Mouse (Mus musculus): ENCODE measurements around the gene Sec14l4.

The Sec14l4 gene

DNA sequence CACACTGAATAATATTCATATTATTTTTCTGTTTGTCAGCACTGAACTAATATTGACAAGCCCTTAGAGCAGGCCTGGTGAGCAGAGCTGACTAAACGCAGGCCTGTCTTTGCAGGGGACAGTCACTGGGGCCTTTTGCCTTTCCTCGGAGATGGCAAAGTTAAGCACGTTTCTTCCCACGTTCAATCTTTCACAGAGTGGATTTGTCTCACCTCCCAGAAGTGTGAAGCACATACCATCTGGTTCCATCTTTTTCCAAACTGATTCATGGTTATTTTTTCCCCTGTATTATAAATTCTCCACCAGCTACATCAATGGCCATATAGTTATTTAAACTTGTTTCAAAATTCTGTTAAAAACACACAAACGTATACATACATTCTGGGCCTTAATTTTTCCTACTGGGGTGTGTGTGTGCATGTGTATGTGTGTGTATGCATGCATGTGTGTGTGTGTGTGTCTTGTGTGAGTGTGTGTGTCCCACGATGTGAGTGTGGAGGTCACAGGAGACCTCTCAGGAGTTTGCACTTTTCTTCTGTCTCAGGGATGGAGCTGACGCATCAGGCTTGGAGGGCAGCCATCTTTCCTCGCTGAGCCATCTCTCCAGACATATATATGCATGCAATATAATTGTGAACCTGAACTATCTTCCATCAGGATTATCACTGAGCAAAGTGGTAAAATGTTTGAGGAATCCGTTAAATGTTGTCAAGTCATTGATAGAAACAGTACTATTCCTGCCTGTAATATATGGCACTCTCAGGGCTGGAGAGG lies 3.5 kb upstream of the Sec14l4 start:
- no peak for DNase-seq

DNA sequence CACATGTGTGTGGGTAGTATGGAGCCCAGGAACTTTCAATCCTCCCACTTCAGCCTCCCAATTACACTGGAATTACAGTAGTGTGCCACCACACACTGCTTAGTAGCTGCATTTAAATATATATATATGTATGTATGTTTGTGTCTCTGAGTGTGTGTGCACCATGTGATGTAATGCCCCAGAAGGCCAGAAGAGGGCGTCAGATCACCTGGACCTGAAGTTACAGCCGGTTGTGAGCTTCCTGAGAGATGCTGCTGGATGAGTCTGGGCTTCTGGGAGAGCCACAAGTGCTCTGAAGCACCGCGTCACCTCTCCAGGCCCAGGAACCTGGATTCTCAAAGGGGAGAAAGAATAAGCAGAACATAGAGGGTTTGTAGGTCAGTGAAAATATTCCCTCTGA lies 1.9 kb upstream of the Sec14l4 start:
- no peak for DNase-seq

DNA sequence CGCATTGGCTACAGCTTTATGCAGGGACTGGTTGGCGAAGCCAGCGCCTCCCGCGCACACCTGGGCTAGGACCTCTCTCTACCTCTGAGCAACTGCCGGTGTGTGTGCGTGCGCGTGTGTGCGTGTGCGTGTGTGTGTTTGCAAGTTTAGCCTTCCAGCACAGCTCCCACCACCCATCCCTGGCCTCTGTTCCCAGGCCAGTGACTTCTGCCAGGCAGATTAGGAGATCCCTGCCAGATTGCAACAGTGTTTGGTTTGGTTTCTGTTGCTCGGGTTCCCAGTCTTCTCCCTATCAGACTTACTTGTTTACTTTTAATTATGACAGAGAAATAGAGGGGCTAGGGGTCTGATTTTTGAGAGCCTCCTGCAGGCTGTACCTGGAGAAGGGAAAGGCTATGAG lies 699 bp downstream of the Sec14l4 start:
- no peak for DNase-seq

DNA sequence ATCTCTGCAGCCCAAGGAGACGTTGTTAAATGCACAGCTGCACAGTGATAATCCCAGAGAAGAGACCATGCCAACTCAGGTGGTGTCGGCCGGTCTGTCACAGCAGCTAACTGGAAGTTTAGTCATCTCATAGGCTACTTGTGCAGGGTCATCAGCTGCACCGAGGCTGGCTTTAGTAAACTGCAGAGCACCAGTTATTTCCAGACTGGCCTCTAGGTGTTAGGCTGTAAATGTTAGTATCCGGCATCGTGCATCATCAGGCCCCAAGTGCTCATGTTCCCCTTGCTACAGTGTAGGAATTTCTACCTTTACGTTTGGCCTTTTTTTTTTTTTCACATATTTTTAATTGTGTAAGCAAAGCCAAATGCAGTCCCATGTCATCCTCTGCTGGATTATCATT lies 2.2 kb downstream of the Sec14l4 start:
- DNase-seq, result no peak

DNA sequence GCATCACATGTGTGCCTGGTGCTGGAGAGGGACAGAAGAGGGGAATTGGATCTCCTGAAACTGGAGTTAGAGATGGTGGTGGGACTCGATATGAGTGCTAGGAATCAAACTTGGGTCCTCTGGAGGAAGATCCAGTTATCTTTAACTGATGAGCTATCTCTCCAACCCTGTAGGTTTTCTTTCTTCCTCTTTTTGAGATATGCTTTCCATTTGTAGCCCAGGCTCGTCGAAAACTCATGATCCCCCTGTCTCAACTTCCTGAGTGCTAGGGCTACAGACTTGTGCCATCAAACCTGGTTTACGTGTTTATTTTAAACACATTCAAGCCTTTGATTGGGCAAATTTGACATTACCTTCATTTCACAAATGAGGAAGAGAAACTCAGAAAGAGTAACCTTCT lies 2.9 kb downstream of the Sec14l4 start:
- DNase-seq, result no peak

DNA sequence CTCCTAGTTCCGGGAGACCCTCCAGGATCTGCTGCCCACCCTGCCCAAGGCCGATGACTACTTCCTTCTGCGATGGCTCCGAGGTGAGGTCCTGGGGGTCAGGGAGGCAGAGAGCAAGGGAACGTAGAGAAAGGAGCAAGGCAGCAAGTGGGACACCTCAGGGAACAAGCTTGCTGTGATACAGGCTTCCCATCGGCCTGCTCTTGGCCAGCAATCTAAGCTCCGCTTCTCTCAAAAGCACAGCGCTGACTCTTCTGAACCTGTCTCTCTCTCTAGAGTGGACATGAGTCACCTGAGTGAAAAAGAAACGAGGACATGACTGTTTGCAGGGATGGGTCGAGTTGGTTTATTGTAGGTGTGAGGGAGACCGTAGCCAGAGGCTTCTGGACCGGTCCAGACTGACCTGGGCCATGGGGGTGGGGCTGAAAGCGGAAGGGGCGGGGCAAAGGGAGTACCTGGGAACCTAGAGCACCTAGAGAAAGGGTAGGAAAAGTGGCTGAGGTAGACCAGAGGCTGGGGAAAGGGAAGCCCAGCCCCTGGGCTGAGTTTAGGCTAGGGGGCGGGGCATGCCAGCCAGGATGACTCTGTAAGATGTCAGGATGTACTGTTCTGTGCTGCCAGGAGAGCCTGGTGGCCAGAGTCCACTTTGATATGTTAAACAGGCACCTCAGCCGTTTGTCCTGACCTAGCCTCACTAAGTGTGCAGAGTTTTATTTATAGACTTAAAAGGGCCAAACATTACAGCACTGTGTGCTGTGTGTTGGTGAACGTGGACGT lies 4.0 kb downstream of the Sec14l4 start:
- DNase-seq, result no peak

DNA sequence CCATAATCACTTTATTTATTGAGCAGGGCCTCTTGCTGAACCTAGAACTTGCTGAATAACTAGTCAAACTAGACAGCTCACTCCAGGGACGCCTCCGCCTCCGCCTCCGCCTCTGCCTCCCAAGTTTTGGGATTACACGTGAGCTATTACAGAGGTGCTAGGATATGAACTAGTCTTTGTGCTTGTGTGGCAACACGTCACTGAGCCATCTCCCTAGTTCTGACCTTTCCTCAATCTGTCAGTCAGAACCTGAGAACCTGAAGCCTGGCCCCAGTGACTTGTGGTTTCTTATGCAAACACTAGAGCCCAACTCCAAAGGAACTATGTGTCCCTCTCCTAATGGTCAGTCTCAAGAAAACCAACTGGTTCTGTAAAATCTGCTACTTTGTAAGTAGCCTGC lies 4.7 kb downstream of the Sec14l4 start:
- DNase-seq, result no peak

DNA sequence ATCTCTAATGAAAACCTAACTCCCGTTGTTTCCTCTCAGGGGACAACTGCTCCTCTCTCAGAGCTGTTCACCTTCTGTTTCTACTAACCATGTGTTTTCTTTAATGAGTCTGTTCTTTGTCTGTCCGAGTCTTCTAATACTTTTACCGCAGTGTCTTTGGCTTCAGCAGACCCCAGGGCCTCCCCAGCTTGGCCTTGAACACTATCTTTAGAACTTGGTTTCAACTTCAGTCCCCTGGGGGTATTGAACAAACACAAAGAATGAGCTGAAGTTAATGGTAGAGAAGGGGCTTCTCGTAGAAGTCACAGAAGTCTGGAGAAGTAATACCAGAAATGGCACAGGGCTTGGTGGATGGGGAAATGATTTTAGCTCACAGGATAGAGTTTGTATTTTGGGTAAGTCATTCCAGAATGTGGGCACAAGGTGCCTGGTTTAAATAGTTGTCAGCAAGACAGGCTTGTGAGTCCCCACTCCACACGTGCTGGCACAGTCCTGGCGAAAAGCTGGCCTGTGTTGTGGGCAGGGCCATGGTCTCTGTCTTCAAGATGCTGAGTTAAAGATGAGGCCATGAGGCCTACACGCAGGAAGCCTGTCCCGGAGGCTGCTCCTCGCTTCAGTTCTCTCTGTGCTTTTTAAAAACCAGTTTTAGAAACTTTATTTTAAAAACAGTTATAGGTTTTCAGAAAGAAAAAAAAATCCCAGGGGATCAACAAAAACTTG lies 5.3 kb downstream of the Sec14l4 start:
- no peak for DNase-seq

DNA sequence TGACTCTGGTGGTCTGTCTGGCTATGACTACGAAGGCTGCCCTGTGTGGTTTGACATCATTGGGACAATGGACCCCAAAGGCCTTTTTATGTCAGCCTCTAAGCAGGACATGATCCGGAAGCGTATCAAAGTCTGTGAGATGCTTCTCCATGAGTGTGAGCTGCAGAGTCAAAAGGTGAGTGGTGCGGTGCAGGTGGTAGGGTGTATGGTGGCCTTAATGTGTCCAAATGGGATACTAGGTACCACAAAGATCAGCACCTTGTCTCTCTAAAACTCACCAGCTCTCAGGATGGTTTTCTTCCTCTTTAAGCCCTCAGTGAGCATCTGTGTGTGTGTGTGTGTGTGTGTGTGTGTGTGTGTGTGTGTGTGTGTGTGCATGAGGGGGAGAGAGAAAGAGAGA lies 8.7 kb downstream of the Sec14l4 start:
- DNase-seq, result no peak

DNA sequence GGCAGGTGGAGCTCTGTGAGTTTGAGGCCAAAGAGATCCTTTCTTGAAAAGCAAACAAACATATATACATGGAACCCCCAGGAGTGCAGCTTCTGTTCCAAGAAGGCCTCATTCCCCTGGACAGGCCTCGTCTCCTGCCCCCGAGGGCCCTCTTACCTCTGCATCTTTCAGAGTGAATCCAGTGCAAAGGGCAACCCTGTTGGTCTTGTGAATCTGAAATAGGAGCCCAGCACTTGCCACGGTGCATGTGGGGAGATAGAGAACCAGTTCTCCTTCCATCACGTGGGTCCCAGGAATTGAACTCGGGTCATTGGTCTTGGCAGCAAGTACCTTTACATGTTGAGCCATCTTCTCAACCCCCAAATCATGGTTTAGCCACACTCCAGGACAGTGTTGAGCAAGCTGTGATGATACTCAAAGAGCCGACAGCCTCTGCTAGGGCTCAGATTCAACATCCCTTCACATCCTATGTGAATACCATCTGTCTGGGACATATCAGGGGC lies 9.9 kb downstream of the Sec14l4 start:
- DNase-seq, result no peak

DNA sequence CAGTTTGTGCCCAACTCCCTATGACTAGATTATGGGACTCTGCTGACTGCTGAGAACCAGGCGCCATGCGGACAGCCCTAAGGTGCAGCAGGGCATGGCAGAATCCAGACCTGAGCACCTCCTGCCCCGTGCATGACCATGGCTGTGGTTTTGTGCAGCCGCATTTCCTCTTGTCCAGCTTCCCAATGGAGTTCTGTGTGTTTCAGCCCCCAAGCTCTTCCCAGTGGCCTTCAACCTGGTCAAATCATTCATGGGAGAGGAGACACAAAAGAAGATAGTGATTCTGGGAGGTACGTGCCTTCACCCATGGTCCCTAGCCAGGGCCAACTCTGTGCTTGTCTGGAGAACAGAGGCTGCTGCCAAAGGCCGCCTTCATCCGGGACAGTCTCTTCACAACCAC lies 11.8 kb downstream of the Sec14l4 start:
- no peak for DNase-seq

DNA sequence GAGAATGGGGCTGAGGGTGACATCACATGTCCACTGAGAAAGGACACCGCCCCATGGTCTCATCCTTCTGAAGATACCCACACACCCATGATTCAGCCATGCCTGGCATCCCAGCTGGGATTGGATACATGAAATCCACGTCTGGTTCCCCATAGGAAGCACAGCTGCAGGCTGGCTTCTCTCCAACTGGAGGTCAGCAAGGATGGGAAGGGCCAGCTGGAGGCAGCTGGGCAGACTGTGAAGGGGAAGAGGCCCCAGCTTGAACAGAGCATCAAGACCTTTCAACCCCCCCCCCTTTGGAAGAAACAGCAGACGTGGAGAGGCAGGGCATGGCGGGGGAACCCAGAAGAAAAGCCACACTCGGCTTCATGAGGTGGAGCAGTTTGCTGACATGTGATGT lies 15.3 kb downstream of the Sec14l4 start:
- DNase-seq, result no peak

DNA sequence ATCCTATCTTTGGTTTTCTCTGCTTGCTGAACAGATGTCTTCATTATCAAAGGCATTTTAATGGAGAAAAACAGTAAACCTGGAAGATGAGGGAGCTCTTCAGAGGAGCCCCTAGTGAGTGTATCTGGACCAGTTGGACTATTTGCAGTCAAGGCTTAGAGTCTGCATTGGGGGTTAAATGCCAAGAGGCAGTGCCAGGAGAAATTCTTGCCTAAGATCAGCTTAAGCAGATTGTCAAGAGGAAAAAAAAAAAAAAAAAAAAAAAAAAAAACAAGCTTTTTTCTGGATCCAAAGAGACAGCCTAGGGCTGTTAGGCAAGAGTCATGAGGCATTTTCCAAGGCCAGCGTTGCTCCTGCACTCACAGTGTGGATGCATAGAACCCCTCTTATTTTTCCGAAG lies 16.5 kb downstream of the Sec14l4 start:
- DNase-seq, result no peak

DNA sequence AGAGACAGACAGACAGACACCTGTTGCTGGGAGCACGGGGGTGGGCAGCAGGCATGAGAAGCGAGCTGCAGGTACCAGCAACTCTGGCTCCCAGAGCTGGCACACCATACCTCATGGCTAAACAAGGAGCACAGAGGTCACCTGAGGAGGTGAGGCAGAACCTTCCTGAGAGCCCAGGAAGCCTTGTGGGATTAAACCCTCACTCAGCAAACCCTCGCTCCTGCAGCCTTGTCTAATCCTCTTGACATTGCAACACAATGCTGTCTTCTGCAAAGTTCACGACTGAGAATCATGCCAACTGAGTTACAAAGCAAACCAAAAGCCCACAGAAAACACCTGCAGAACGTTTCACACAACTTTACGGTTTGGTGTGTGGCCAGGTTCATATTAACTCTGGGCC lies 17.2 kb downstream of the Sec14l4 start:
- no peak for DNase-seq

DNA sequence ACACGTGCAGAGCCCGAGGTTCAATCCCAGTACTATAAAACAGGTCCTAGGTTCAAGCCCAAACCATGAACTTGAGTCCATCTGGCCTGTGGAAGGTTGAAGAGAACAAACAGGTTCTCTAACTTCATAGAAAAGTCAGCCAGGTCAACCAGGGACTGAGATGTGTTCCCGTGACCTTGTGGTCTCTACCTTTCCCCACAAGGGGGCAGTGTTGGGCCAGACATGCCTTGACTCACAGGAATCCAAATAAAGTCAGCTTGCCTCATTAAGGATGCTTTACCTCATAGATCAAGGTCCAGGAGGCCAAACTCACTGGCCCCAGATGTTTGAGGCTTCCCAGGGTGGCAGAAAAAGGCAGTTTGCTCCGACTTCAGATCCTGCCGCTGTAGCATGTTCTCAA lies 22.3 kb downstream of the Sec14l4 start:
- peak; percentile 9 to 11 for DNase-seq

DNA sequence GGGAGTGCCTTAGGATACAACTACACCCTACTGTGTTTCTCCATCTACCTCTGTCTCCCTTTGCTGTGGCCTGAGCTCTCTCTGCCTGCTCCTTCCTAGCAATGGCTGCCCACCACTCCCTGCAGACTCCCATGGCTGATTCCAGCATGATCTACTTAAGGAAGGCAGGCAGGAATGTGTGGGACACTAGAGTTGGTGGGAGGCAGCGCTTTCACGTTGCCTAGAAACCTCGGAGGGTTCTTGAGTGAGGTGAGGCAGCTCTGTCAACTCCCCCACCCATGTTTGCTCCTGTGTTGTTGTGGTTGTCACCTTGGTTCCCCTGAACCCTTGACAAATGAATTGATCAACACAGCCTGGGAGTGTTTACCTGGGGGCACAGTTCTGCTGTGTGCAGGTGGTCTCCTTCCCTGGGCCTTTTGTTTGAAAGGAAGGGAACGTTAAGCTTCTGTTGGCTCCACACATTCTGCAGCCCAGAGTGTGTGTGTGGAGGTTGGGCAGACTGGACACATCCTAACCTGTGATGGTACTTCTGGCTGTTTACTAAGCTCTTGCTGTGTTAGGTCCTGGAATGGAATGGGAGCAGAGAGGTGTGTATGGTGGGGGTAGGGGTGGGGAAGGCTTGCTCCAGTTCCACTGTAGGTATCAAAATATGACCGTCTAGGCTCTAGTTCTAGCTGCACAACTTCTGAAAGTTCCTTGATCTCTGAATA lies 29.8 kb downstream of the Sec14l4 start:
- no peak for DNase-seq

DNA sequence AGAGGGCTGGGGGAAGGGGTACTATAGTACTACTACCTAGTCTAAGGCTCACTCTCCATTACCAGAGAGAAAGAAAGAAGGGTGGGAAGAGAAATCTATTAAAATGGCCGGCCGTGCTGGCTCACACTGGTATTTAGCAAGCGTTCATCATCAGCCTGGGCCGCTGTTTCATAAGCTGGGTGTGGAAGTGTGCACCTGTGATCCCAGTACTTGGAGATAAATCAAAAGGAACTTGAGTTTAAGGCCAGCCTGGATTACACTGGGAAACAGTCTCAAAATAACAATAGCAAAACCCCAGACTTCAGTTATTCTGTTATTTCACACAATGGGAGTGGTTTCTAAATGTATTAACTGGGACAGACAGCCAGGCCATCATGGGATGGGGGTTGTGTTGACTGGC lies 31.3 kb downstream of the Sec14l4 start:
- DNase-seq, result no peak

DNA sequence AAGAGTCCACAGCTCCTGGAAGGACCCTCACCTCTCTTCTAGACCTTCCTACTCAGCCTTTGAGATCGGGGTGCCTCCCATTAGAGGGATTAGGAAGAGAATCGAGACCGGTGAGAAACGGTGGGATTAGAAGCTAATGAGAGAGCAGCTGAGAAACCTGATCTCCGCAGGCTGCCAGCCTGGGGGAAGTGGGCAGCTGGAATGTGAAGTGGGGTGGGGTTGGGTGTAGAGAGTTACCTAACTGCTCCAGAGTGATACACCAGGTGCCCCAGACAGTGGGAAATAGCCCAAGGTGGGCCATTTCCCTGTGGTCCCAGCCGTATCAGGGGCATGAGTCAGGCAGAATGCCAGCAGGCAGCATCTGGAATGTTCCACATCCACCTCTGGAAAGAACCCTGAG lies 31.7 kb downstream of the Sec14l4 start:
- no peak for DNase-seq

DNA sequence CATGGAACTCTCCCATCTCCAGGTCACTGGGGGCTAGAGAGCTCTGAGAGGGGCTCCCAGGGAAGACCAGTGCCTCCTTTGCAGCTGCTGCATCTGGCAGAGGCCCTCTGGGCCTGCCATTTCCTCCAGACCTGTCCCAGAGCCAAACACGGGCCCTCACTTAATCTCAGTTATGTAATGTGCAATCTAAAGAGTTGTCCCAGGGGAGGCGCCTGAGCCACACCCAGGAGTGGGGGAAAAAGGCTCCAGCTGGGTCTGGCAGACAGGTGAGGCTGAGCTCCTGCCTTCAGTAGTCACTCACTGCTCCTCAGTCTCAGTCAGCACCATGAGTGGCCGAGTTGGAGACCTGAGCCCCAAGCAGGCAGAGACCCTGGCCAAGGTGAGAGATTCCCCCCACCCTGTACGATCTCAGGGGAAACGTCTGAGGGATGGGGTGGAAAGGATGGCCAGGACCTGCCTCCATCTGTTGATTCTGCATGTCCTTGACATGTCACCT lies 33.4 kb downstream of the Sec14l4 start, which contains the start of gene Sec14l3:
TSS of gene Sec14l3 (plus strand) at position 215 of the 496 bp plus-strand sequence.
- no peak for DNase-seq

DNA sequence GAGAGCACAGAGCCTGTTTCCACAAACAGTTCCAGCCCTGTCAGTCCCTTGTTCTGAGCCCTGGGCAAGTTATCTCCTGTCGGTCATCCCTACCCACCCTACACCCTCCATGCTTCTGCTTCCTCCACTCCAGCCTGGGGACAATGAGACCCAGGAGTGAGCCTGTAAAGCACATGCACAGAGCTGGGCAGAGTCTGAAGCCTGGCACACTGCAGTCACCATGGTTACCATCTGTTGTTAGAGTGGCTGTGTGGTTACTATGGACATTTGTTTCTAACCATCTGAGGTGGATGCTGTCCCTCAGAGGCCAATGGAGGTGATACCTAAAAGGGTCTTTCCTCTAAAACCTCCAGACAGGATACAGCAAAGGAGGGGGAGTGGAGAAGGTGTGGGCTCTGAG lies 38.4 kb downstream of the Sec14l4 start:
- DNase-seq, result no peak

DNA sequence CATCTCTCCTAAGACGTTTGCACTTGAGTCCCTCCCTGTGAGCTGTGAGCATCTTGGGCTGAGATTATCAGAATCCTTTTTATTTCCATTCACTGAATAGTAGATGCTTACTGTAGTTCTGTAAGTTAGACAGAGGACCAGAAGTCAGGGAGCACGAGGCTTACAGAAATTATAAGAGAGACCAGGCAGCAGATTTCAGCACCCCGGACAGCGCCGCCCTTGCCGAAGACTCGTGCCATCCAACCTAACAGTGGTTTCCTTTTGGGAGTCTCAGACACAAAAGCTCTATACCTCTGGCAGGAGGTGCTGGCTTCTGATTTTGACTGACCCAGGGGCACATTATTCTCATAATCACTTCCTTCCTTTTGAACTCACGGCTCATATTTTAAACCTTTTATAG lies 45.4 kb downstream of the Sec14l4 start:
- no peak for DNase-seq

DNA sequence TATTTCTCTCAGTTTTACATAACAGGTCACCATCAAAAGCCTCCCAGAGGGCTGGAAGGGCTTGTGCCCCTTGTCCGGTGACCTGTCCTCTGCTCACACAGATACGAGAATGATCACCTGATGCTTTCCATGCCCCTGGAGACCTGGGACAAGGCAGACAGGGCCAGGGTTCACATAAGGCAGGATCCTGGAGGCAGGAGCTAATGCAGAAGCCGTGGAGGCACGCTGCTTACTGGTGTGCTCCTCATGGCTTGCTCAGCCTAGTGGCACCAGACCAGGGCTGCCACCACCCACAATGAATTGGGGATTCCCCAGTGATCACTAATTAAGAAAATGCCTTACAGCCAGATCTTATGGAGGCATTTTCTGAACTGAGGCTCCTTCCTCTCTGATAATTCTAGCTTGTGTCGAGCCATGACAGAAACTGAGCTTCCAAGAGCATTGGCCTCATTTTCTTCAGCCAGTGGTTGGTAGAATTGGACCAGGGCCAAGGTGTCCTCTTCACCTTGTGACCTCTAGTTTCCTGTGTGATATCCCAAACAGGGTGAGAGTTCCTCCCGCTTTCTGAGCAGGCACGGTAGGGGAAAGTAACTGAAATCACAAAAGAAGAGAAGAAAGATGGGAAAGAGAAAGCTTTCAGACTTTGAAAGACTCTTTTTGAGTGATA lies 47.1 kb downstream of the Sec14l4 start:
- no peak for DNase-seq
